Mouse (Mus musculus): ENCODE results near the gene Adprm.

GRCm38 (mm10) chr11:67043007-67043406 lies 9.4 kb downstream of the Adprm start:
- no peak for TF ChIP-seq CTCF (IDR thresholded peaks at IDR 0.05; ENCODE audit: control insufficient read depth, insufficient read depth, insufficient read length)
- TF ChIP-seq MYOG (IDR thresholded peaks at IDR 0.05; ENCODE audit: control insufficient read depth, extremely low read depth, insufficient read length), result no peak
- no peak for TF ChIP-seq MAX (IDR thresholded peaks at IDR 0.05)
- TF ChIP-seq USF1 (IDR thresholded peaks at IDR 0.05; ENCODE audit: low read depth), result no peak
- TF ChIP-seq CEBPB (IDR thresholded peaks at IDR 0.05; ENCODE audit: low read depth), result no peak
